Mouse (Mus musculus): ENCODE results near the gene Zfp759.
"Not testable (repeated sequence)": the region's sequence is repeated elsewhere in the genome, so short reads cannot be mapped to it uniquely, and the experiment has no call there.

Gene Zfp759

GRCm38 (mm10) chr13:67121360-67121759 is at the start of gene Zfp759:
Gene Zfp759 (plus strand): TSS chr13:67121660.
- not testable (repeated sequence) for DNase-seq (ENCODE audit: low read depth, low spot score)

- no peak for DNase-seq (ENCODE audit: low read depth, low spot score)
Measured at GRCm38 (mm10) chr13:67072786-67073185, 48.7 kb upstream of the Zfp759 start.

GRCm38 (mm10) chr13:67077244-67077643 is 44.2 kb upstream of the Zfp759 start:
- no peak for DNase-seq (ENCODE audit: low read depth, low spot score)

GRCm38 (mm10) chr13:67081142-67081713 is 40.2 kb upstream of the Zfp759 start:
- DNase-seq (ENCODE audit: low read depth, low spot score), result peak; percentile 95

- peak; percentile 8 for DNase-seq (ENCODE audit: low read depth, low spot score)
Measured at GRCm38 (mm10) chr13:67081946-67082345, 39.5 kb upstream of the Zfp759 start.

GRCm38 (mm10) chr13:67090154-67090553 is 31.3 kb upstream of the Zfp759 start:
- DNase-seq (ENCODE audit: low read depth, low spot score), result no peak

- DNase-seq (ENCODE audit: low read depth, low spot score), result no peak
Measured at GRCm38 (mm10) chr13:67097876-67098275, 23.6 kb upstream of the Zfp759 start, which contains the start of gene Zfp708. Gene Zfp708 (minus strand): TSS chr13:67097976.

GRCm38 (mm10) chr13:67107681-67108080 is 13.8 kb upstream of the Zfp759 start:
- no peak for DNase-seq (ENCODE audit: low read depth, low spot score)

- peak; percentile 99 for DNase-seq (ENCODE audit: low read depth, low spot score)
Measured at GRCm38 (mm10) chr13:67108194-67108820, 13.2 kb upstream of the Zfp759 start, which contains the start of gene Gm28557. Gene Gm28557 (minus strand): TSS chr13:67108604.

GRCm38 (mm10) chr13:67108821-67109206 is 12.6 kb upstream of the Zfp759 start:
- DNase-seq (ENCODE audit: low read depth, low spot score), result no peak

GRCm38 (mm10) chr13:67112096-67112495 is 9.4 kb upstream of the Zfp759 start:
- DNase-seq (ENCODE audit: low read depth, low spot score), result no peak

GRCm38 (mm10) chr13:67113287-67113686 is 8.2 kb upstream of the Zfp759 start:
- no peak for DNase-seq (ENCODE audit: low read depth, low spot score)

GRCm38 (mm10) chr13:67116163-67116562 is 5.3 kb upstream of the Zfp759 start, which contains the start of gene Rslcan18:
Gene Rslcan18 (minus strand): TSS chr13:67116263.
- DNase-seq (ENCODE audit: low read depth, low spot score), result not testable (repeated sequence)

- no peak for DNase-seq (ENCODE audit: low read depth, low spot score)
Measured at GRCm38 (mm10) chr13:67124460-67124859, 3.0 kb downstream of the Zfp759 start.

GRCm38 (mm10) chr13:67127507-67127906 is 6.0 kb downstream of the Zfp759 start:
- DNase-seq (ENCODE audit: low read depth, low spot score), result not testable (repeated sequence)

- peak; percentile 97 for DNase-seq (ENCODE audit: low read depth, low spot score)
Measured at GRCm38 (mm10) chr13:67128038-67128721, 6.7 kb downstream of the Zfp759 start.

GRCm38 (mm10) chr13:67166122-67166521 is 44.7 kb downstream of the Zfp759 start:
- DNase-seq (ENCODE audit: low read depth, low spot score), result not testable (repeated sequence)

GRCm38 (mm10) chr13:67172991-67173722 is 51.7 kb downstream of the Zfp759 start, which contains the start of gene Rsl1:
Gene Rsl1 (plus strand): TSS chr13:67173182.
- peak; percentile 80 for DNase-seq (ENCODE audit: low read depth, low spot score)

GRCm38 (mm10) chr13:67173723-67174055 is 52.2 kb downstream of the Zfp759 start:
- peak; percentile 13 for DNase-seq (ENCODE audit: low read depth, low spot score)
